ENCODE assay signal across 43 mouse cellular contexts in genomic region chr13:93667586-93667985, GRCm38 (mm10). TPM values are rescaled to one million over a fixed set of nuclear protein-coding genes. Genes with fewer than 3 reads are reported as not detected.
"Had no signal": no experiment of that assay in that cellular context is flagged by ENCODE, and none has a peak within 500 bp of the region (broad histone marks: within the 10 kb centered on the region; RNA-seq: fewer than 3 reads in every experiment).

No protein-coding gene starts in this region.

- H3K27me3 ChIP-seq: limb, embryonic 13.5 days; limb, embryonic 15.5 days; liver, embryonic 12.5 days; liver, embryonic 13.5 days; liver, embryonic 15.5 days; lung, embryonic 15.5 days; midbrain, embryonic 12.5 days; midbrain, embryonic 13.5 days; midbrain, embryonic 15.5 days; neural tube, embryonic 12.5 days; neural tube, embryonic 13.5 days had no signal

- H3K36me3 ChIP-seq: limb, embryonic 10.5 days; limb, embryonic 12.5 days; limb, embryonic 13.5 days; limb, embryonic 15.5 days; liver, embryonic 12.5 days; lung, embryonic 15.5 days; midbrain, embryonic 10.5 days; midbrain, embryonic 12.5 days; midbrain, embryonic 13.5 days; midbrain, embryonic 15.5 days; neural tube, embryonic 12.5 days; neural tube, embryonic 13.5 days had no signal

- DNase-seq: left cerebral cortex, postnatal 4 days; liver; liver, embryonic 13.5 days; liver, postnatal 0 days; lung, adult 18-20 months; lung, adult 2 months; lung, embryonic 14.5 days; lung, postnatal 10 days; lung, postnatal 14 days; lung, postnatal 36 days; lung, postnatal 4 days; midbrain, embryonic 14.5 days had no signal

- H3K4me1 ChIP-seq: limb, embryonic 10.5 days; limb, embryonic 12.5 days; limb, embryonic 13.5 days; limb, embryonic 15.5 days; liver, embryonic 12.5 days; liver, embryonic 13.5 days; liver, embryonic 15.5 days; lung, embryonic 15.5 days; megakaryocyte, embryonic 14.5 days; midbrain, embryonic 10.5 days; midbrain, embryonic 12.5 days; midbrain, embryonic 13.5 days; midbrain, embryonic 15.5 days; neural tube, embryonic 12.5 days; neural tube, embryonic 13.5 days had no signal

- ATAC-seq: liver, embryonic 12.5 days; liver, postnatal 0 days; lung, postnatal 0 days; midbrain, embryonic 13.5 days; midbrain, embryonic 15.5 days; midbrain, embryonic 16.5 days had no signal

- H3K27ac ChIP-seq: limb, embryonic 10.5 days; limb, embryonic 12.5 days; limb, embryonic 13.5 days; limb, embryonic 15.5 days; liver, embryonic 12.5 days; liver, embryonic 13.5 days; liver, embryonic 14.5 days; liver, embryonic 15.5 days; lung, embryonic 15.5 days; macrophage; midbrain, embryonic 10.5 days; midbrain, embryonic 12.5 days; midbrain, embryonic 13.5 days; midbrain, embryonic 15.5 days; neural tube, embryonic 12.5 days; neural tube, embryonic 13.5 days had no signal

- H3K4me2 ChIP-seq: limb, embryonic 12.5 days; limb, embryonic 13.5 days; limb, embryonic 15.5 days; liver, embryonic 11.5 days; liver, embryonic 12.5 days; liver, embryonic 13.5 days; liver, embryonic 15.5 days; lung, embryonic 14.5 days; lung, embryonic 15.5 days; midbrain, embryonic 11.5 days; midbrain, embryonic 12.5 days; midbrain, embryonic 13.5 days; midbrain, embryonic 15.5 days; neural tube, embryonic 12.5 days; neural tube, embryonic 13.5 days had no signal

- H3K9ac ChIP-seq: limb, embryonic 12.5 days; limb, embryonic 13.5 days; limb, embryonic 15.5 days; liver, embryonic 12.5 days; liver, embryonic 13.5 days; liver, embryonic 14.5 days; liver, embryonic 15.5 days; liver, postnatal 0 days; lung, embryonic 14.5 days; lung, embryonic 15.5 days; midbrain, embryonic 12.5 days; midbrain, embryonic 13.5 days; midbrain, embryonic 15.5 days; neural tube, embryonic 12.5 days; neural tube, embryonic 13.5 days had no signal

- H3K4me3 ChIP-seq: limb, embryonic 10.5 days; limb, embryonic 12.5 days; limb, embryonic 13.5 days; limb, embryonic 15.5 days; liver, embryonic 12.5 days; liver, embryonic 13.5 days; liver, embryonic 15.5 days; lung, embryonic 15.5 days; megakaryocyte, embryonic 14.5 days; midbrain, embryonic 10.5 days; midbrain, embryonic 12.5 days; midbrain, embryonic 13.5 days; midbrain, embryonic 15.5 days; myocyte; neural tube, embryonic 12.5 days; neural tube, embryonic 13.5 days had no signal

- H3K9me3 ChIP-seq: limb, embryonic 10.5 days; limb, embryonic 12.5 days; limb, embryonic 13.5 days; limb, embryonic 15.5 days; liver, embryonic 12.5 days; liver, embryonic 13.5 days; liver, embryonic 15.5 days; lung, embryonic 15.5 days; midbrain, embryonic 10.5 days; midbrain, embryonic 12.5 days; midbrain, embryonic 13.5 days; midbrain, embryonic 15.5 days; neural tube, embryonic 12.5 days; neural tube, embryonic 13.5 days had no signal

RNA-seq across cellular contexts. Expression of gene Bhmt2, which starts 6.5 kb away (rescaled TPM):
- total RNA-seq: megakaryocyte progenitor cell, adult 5-6 weeks; megakaryocyte, adult 5-6 weeks; megakaryocyte-erythroid progenitor cell, adult 5-6 weeks; midbrain, postnatal 0 days; monocyte, adult 5-6 weeks had no signal
- polyA plus RNA-seq: limb, embryonic 10.5 days; limb, embryonic 11.5 days; limb, embryonic 12.5 days; limb, embryonic 15.5 days; lung, embryonic 14.5 days; lung, embryonic 15.5 days; lung, postnatal 0 days; macrophage; midbrain, embryonic 10.5 days; midbrain, embryonic 11.5 days; midbrain, embryonic 12.5 days; midbrain, embryonic 14.5 days; midbrain, postnatal 0 days; myocyte; neural tube, embryonic 11.5 days; neural tube, embryonic 12.5 days had no signal

RNA-seq across cellular contexts. Expression of gene Dmgdh, which starts 6.6 kb away (rescaled TPM):
- total RNA-seq: megakaryocyte progenitor cell, adult 5-6 weeks; megakaryocyte, adult 5-6 weeks; megakaryocyte-erythroid progenitor cell, adult 5-6 weeks; midbrain, postnatal 0 days; monocyte, adult 5-6 weeks had no signal
- polyA plus RNA-seq: limb, embryonic 10.5 days; limb, embryonic 11.5 days; limb, embryonic 12.5 days; limb, embryonic 13.5 days; lung, embryonic 14.5 days; lung, embryonic 15.5 days; lung, embryonic 16.5 days; lung, postnatal 0 days; macrophage; midbrain, embryonic 11.5 days; midbrain, embryonic 12.5 days; myocyte; neural tube, embryonic 11.5 days; neural tube, embryonic 13.5 days had no signal

RNA-seq across cellular contexts. Expression of gene Bhmt, which starts 29.8 kb away (rescaled TPM):
- total RNA-seq: left cerebral cortex, postnatal 25 days; left cerebral cortex, postnatal 36 days; left cerebral cortex, postnatal 4 days; megakaryocyte progenitor cell, adult 5-6 weeks; megakaryocyte, adult 5-6 weeks; megakaryocyte-erythroid progenitor cell, adult 5-6 weeks; monocyte, adult 5-6 weeks had no signal
- polyA plus RNA-seq: limb, embryonic 10.5 days; limb, embryonic 12.5 days; limb, embryonic 13.5 days; lung, embryonic 14.5 days; macrophage; midbrain, embryonic 11.5 days; midbrain, embryonic 16.5 days; midbrain, postnatal 0 days; myocyte; neural tube, embryonic 11.5 days; neural tube, embryonic 12.5 days; neural tube, embryonic 13.5 days had no signal
